Mouse (Mus musculus): ENCODE measurements around the gene Nudcd3. TPM values are rescaled to one million over a fixed set of nuclear protein-coding genes. Genes with fewer than 3 reads are reported as not detected.

Gene Nudcd3
- polyA plus RNA-seq, 1 experiment: 96.0 TPM

GRCm38 (mm10) chr11:6177781-6178420 is 22.3 kb downstream of the Nudcd3 start:
- TF ChIP-seq POLR2A (IDR thresholded peaks at IDR 0.05; ENCODE audit: borderline replicate concordance, insufficient read depth, low read length) (no peak), CTCF (IDR thresholded peaks at IDR 0.05; ENCODE audit: borderline replicate concordance, insufficient read depth, low read depth, low read length) (no peak)
- WGBS: 57% methylated on average over 8 of the region's 8 CpGs
- no peak for DNase-seq
- H3K4me1 ChIP-seq (ENCODE audit: control insufficient read depth, insufficient read depth, low read length): peaks cover 15% of the 10 kb centered on the region
- no peaks in the 10 kb centered on the region for H3K27me3 ChIP-seq (ENCODE audit: control insufficient read depth, insufficient read depth, low read length)
- H3K27ac ChIP-seq (ENCODE audit: insufficient read depth, low read length): no peak overlapping the region; the same call in 1 of the 2 replicates
- no peak overlapping the region for H3K4me3 ChIP-seq (replicated peaks; ENCODE audit: insufficient read depth, low read depth, low read length)

- H3K4me3 ChIP-seq (replicated peaks; ENCODE audit: insufficient read depth, low read depth, low read length): no peak overlapping the region
- H3K4me1 ChIP-seq (ENCODE audit: control insufficient read depth, insufficient read depth, low read length): peaks cover 15% of the 10 kb centered on the region
- H3K27ac ChIP-seq (ENCODE audit: insufficient read depth, low read length): no peak overlapping the region
- 45% methylated on average over 1 of the region's 1 CpGs for WGBS
- TF ChIP-seq POLR2A (IDR thresholded peaks at IDR 0.05; ENCODE audit: borderline replicate concordance, insufficient read depth, low read length): no peak
- TF ChIP-seq CTCF (IDR thresholded peaks at IDR 0.05; ENCODE audit: borderline replicate concordance, insufficient read depth, low read depth, low read length): no peak
- no peaks in the 10 kb centered on the region for H3K27me3 ChIP-seq (ENCODE audit: control insufficient read depth, insufficient read depth, low read length)
- DNase-seq: no peak
These were observed 24.7 kb downstream of the Nudcd3 start for GRCm38 (mm10) chr11:6175506-6175905.

GRCm38 (mm10) chr11:6174719-6175118 is 25.5 kb downstream of the Nudcd3 start:
- DNase-seq: peak; percentile 44 to 61
- peaks cover 15% of the 10 kb centered on the region for H3K4me1 ChIP-seq (ENCODE audit: control insufficient read depth, insufficient read depth, low read length)
- TF ChIP-seq POLR2A (IDR thresholded peaks at IDR 0.05; ENCODE audit: borderline replicate concordance, insufficient read depth, low read length) (no peak), CTCF (IDR thresholded peaks at IDR 0.05; ENCODE audit: borderline replicate concordance, insufficient read depth, low read depth, low read length) (no peak)
- no peak overlapping the region for H3K4me3 ChIP-seq (replicated peaks; ENCODE audit: insufficient read depth, low read depth, low read length)
- H3K27ac ChIP-seq (ENCODE audit: insufficient read depth, low read length): 0 out of 2 replicates have a peak overlapping the region, but pooled peaks have one; percentile 46
- WGBS: 16% methylated on average over 7 of the region's 7 CpGs
- H3K27me3 ChIP-seq (ENCODE audit: control insufficient read depth, insufficient read depth, low read length): no peaks in the 10 kb centered on the region

GRCm38 (mm10) chr11:6169041-6169663 is 31.1 kb downstream of the Nudcd3 start:
- TF ChIP-seq POLR2A (IDR thresholded peaks at IDR 0.05; ENCODE audit: borderline replicate concordance, insufficient read depth, low read length) (no peak), CTCF (IDR thresholded peaks at IDR 0.05; ENCODE audit: borderline replicate concordance, insufficient read depth, low read depth, low read length) (0 out of 2 replicates have a peak, but pooled peaks have one; percentile 11)
- H3K4me3 ChIP-seq (replicated peaks; ENCODE audit: insufficient read depth, low read depth, low read length): no peak overlapping the region
- DNase-seq: peak in 1 of 2 experiments; percentile 53
- H3K27ac ChIP-seq (ENCODE audit: insufficient read depth, low read length): no peak overlapping the region
- WGBS: 12% methylated on average over 2 of the region's 2 CpGs
- no peaks in the 10 kb centered on the region for H3K27me3 ChIP-seq (ENCODE audit: control insufficient read depth, insufficient read depth, low read length)
- peaks cover 11% of the 10 kb centered on the region; the same call in 1 of the 2 replicates for H3K4me1 ChIP-seq (ENCODE audit: control insufficient read depth, insufficient read depth, low read length)

GRCm38 (mm10) chr11:6166351-6166750 is 33.9 kb downstream of the Nudcd3 start:
- Histone ChIP-seq H3K4me3 (replicated peaks; ENCODE audit: insufficient read depth, low read depth, low read length) (no peak overlapping the region), H3K27ac (ENCODE audit: insufficient read depth, low read length) (no peak overlapping the region), H3K4me1 (ENCODE audit: control insufficient read depth, insufficient read depth, low read length) (peaks cover 13% of the 10 kb centered on the region), H3K27me3 (ENCODE audit: control insufficient read depth, insufficient read depth, low read length) (no peaks in the 10 kb centered on the region)
- DNase-seq: no peak
- 35% methylated on average over 12 of the region's 12 CpGs for WGBS
- TF ChIP-seq CTCF (IDR thresholded peaks at IDR 0.05; ENCODE audit: borderline replicate concordance, insufficient read depth, low read depth, low read length) (no peak), POLR2A (IDR thresholded peaks at IDR 0.05; ENCODE audit: borderline replicate concordance, insufficient read depth, low read length) (no peak)

GRCm38 (mm10) chr11:6165391-6166081 is 34.7 kb downstream of the Nudcd3 start:
- Histone ChIP-seq H3K4me3 (replicated peaks; ENCODE audit: insufficient read depth, low read depth, low read length) (no peak overlapping the region), H3K27me3 (ENCODE audit: control insufficient read depth, insufficient read depth, low read length) (no peaks in the 10 kb centered on the region), H3K4me1 (ENCODE audit: control insufficient read depth, insufficient read depth, low read length) (peaks cover 18% of the 10 kb centered on the region), H3K27ac (ENCODE audit: insufficient read depth, low read length) (no peak overlapping the region)
- peak in 1 of 2 experiments; percentile 6 for DNase-seq
- WGBS: 93% methylated on average over 7 of the region's 7 CpGs
- TF ChIP-seq POLR2A (IDR thresholded peaks at IDR 0.05; ENCODE audit: borderline replicate concordance, insufficient read depth, low read length): no peak
- TF ChIP-seq CTCF (IDR thresholded peaks at IDR 0.05; ENCODE audit: borderline replicate concordance, insufficient read depth, low read depth, low read length): no peak

- no peak for TF ChIP-seq POLR2A (IDR thresholded peaks at IDR 0.05; ENCODE audit: borderline replicate concordance, insufficient read depth, low read length)
- no peak for TF ChIP-seq CTCF (IDR thresholded peaks at IDR 0.05; ENCODE audit: borderline replicate concordance, insufficient read depth, low read depth, low read length)
- no peak for DNase-seq
- Histone ChIP-seq H3K4me3 (replicated peaks; ENCODE audit: insufficient read depth, low read depth, low read length) (no peak overlapping the region), H3K27me3 (ENCODE audit: control insufficient read depth, insufficient read depth, low read length) (no peaks in the 10 kb centered on the region), H3K4me1 (ENCODE audit: control insufficient read depth, insufficient read depth, low read length) (peaks cover 24% of the 10 kb centered on the region), H3K27ac (ENCODE audit: insufficient read depth, low read length) (no peak overlapping the region)
- 97% methylated on average over 7 of the region's 7 CpGs for WGBS
These were observed 35.4 kb downstream of the Nudcd3 start for GRCm38 (mm10) chr11:6164781-6165180.

Measured in cerebellum, adult 2 months (tissue).